Mouse (Mus musculus) spleen, adult 18-20 months (tissue): Measurements from ENCODE around the gene Slc25a48.

Source experiments
- DNase-seq, 2 experiments: peaks; one replicate each; pipeline ENCODE4 v3.0.0; 2022; ENCODE audit warnings: mixed read lengths in 2 of 2

Slc25a48 gene

GRCm38 (mm10) chr13:56513595-56513994, 75.4 kb downstream of the Slc25a48 start:
- no peak for DNase-seq

GRCm38 (mm10) chr13:56516311-56516710, 78.2 kb downstream of the Slc25a48 start:
- no peak for DNase-seq

- DNase-seq: no peak
Measured at GRCm38 (mm10) chr13:56516816-56517215, 78.7 kb downstream of the Slc25a48 start.

GRCm38 (mm10) chr13:56522081-56522820, 84.1 kb downstream of the Slc25a48 start, which contains the start of gene Fbxl21:
Fbxl21 (plus strand) TSS chr13:56522472.
- DNase-seq: peak; percentile 93 to 97

- no peak for DNase-seq
Measured at GRCm38 (mm10) chr13:56522821-56523167, 84.6 kb downstream of the Slc25a48 start.
